Mouse (Mus musculus): ENCODE data around the gene Prss43.

GRCm38 (mm10) chr9:110803294-110803693 lies 23.2 kb upstream of the Prss43 start:
- TF ChIP-seq CTCF (IDR thresholded peaks at IDR 0.05; ENCODE audit: borderline replicate concordance, insufficient read depth, low read depth, low read length) = no peak
- no peak for TF ChIP-seq POLR2A (IDR thresholded peaks at IDR 0.05; ENCODE audit: borderline replicate concordance, insufficient read depth, low read length)
